Mouse (Mus musculus) cerebellum, postnatal 36 days (tissue): Measurements from ENCODE around the gene Phf2.
"Not testable (repeated sequence)": the region's sequence is repeated elsewhere in the genome, so short reads cannot be mapped to it uniquely, and the experiment has no call there.

Source experiments
- DNase-seq, 2 experiments: peaks; one replicate each; pipeline ENCODE4 v3.0.0; 2021 to 2022; ENCODE audit warnings: mixed read lengths in 2 of 2

The Phf2 gene

GRCm38 (mm10) chr13:48857246-48857932 is 13.5 kb downstream of the Phf2 start:
- no peak for DNase-seq

DNA sequence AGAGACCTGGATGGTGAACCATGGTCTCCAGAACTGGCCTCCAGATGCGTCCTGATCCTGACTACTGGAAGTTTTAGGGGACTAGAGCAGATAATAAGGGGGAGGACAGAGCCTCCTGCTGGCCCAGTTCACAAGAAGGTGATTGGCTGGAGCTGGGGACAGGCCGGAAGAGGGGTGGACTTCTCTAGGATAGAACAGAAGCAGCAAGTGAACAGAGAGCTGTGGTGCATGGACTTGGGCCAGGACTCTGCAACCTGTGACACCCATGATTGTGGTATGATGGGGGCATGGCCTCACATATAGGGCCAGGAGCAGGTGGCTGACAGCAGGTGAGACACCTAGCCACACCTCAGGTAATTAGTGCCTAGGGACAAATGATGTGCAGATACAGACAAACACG is 17.0 kb downstream of the Phf2 start:
- no peak for DNase-seq

DNA sequence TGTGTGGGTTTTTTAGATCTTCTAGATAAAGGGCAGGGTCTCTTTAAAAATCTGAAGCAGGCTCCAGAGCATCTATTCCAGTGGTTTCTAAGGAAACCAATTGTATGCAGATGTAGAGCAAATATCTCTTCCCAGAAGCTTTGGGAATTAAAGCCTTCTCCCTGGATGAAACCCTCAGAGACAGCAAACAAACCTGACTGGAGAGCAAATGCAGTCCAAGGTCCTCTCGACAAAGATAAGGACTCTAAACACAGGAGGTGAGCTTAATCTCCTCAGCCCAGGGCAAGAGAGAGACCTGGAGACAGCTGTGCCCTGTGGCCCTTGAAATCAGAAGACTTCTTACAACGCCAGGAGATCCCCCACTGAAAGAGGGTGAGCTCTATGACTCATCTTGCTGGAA is 17.4 kb downstream of the Phf2 start:
- no peak for DNase-seq

DNA sequence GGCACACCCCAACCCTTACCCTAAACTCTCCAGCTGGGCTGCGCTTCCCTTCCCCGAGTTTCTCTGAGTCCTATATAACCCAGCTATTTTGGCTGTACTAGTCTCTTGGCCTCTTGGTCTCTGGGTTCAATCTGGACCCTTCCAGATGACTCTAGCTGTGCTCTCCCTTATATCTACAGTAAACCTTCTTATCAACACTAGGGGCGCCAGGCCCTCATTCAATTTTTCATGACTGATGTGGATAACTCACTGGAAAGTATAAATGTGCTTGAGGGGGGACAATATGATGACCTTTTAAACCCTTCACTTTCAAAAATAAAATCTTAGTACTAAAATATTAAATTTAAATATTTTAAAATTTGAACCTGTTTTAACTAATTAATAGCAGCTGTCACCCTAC is 18.1 kb downstream of the Phf2 start:
- DNase-seq: no peak

DNA sequence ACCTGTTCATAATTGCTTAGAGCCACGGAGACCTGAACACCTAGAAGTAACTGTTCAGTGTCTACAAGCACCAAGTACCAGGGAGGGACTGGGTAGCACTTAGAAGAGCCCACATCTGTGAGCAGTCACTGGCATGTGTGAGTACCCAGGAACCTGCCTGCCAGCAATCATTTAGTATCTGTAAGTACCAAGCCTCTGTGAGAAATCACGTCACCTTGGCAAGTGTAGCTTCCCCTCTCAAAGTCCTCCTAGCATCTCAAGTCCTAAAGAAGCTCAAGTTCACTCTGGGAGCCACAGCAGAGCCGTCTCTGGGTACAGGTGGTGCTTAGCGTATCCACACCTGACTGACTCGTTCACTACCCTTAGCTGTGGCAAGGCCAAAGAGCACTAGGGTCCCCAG is 19.2 kb downstream of the Phf2 start:
- DNase-seq: no peak

DNA sequence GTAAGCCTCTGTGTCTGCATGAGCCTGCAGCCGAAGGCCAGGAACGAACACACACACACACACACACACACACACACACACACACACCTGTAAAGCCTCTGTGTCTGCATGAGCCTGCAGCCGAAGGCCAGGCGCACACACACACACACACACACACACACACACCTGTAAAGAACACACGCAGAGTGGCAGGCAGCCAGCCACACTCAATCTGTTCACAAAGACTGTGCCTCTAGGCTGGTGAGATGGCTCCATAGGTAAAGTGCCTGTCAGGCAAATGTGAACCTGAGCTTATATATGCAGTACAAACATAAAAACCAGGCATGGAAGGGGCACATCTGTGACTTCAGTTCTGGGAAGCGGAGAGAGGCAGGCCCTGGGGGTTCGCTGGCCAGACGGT is 20.1 kb downstream of the Phf2 start:
- peak; percentile 62 to 66 for DNase-seq

DNA sequence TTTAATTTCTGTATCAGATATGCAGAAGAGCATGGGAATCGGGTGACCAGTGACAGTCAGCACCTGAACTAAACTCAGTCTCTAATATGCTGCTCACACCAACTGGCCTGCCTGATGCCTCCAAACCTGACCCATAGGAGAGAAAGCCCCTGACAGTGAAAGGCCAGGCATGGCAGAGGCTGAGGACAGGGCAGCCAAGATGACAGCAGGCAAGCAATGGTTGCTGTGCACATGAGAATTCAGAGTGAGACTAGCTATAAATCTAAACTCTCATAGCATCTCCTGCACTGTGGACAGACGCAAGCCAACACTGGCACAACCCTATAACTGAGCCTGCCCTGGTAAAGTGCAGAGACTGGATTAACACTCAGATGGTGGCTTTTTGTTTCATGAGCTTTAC is 20.6 kb downstream of the Phf2 start:
- DNase-seq: peak; percentile 30 to 41

DNA sequence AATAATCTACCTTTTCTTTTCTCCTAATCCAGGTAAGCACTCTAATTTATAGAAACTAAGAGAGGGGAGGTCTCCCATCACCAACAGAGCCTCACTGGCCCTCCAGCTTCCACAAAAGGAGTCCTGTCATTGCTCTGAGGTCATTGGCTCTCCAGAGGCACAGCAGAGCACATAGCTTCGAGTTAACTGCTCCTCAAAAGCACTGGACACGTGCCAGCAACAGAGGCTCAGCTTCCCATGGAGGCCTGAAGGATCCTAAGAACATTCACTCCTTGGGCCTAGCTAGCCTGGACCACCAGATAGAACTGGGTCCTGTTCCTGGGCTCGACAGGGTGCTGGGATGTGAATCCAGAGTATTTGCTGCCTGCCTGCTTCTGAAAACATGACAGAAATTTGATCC is 21.8 kb downstream of the Phf2 start:
- peak; percentile 44 to 56 for DNase-seq

GRCm38 (mm10) chr13:48845308-48845707 is 25.6 kb downstream of the Phf2 start:
- no peak for DNase-seq

DNA sequence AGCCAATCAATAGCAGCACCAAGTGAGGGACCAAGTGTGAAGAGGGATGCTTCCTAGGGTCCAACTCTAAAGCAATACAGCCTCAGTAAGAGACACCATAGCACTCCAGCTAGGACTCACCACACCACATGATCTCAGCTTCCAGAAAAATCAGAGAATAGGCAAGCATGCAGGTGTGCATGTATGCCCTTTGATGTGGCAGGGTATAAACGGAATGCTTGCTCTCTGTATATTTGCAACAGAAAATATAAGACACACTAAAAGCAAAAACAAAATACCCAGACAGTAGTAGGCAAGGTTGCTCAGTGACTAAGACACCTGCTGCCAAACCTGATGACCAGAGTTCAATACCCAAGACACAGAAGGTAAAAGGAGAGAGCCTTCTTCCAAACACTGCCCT is 27.4 kb downstream of the Phf2 start:
- DNase-seq: no peak

DNA sequence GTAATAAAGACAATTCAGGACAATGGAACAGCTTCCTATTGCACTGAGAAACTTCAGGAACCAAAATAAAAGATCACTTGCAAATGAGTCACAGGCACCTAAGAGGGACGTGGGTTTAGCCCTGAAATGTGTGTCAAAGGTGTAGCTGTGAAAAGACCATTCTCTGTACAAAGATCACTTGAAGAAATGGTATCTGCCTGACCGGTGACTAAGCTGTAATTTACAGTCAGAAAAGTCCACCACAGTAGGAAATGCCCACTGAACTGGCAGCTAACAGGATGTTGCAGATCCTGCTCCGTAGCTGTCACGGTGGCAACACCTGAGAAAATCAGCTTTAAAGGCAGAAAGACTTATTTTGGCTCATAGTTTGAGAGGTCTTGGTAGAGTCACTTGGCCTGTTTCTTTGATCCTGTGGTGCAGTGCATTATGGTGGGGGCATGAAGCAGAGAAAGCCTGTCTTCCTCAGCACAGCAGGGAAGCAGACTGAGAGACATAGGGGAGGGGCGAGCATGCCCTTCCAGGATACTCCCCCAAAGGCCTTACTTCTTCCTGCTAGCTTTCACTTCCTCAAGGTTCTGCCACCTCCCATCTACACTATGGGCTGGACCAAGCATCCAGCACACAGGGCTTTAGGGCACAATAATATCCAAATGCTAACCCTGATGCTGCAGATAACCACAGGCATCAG is 28.9 kb downstream of the Phf2 start:
- no peak for DNase-seq

- no peak for DNase-seq
Observed at GRCm38 (mm10) chr13:48838284-48838683, 32.6 kb downstream of the Phf2 start.

GRCm38 (mm10) chr13:48837537-48837936 is 33.4 kb downstream of the Phf2 start:
- no peak for DNase-seq

- DNase-seq: no peak
Observed at GRCm38 (mm10) chr13:48830528-48831250, 40.2 kb downstream of the Phf2 start.

- DNase-seq: no peak
Observed at GRCm38 (mm10) chr13:48829780-48830179, 41.1 kb downstream of the Phf2 start.

DNA sequence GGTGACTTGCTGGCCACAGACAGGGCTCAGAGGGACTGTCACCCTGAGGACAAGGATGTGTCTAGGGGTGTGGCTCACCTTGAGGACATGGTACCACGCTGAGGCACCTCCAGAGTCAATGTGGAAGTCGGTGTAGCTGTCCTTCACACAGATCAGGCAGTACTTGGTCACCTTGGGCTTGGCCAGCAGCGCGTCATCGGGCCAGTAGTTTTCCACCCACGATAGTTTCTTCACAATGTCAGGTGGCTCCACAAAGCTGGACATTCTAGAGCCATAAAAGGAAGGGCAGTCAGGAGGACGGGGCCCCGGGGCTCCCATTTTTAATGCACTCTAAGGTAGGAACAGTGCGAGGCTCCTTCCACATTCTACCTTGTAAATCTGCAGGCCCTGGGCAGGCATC is 48.0 kb downstream of the Phf2 start:
- no peak for DNase-seq

DNA sequence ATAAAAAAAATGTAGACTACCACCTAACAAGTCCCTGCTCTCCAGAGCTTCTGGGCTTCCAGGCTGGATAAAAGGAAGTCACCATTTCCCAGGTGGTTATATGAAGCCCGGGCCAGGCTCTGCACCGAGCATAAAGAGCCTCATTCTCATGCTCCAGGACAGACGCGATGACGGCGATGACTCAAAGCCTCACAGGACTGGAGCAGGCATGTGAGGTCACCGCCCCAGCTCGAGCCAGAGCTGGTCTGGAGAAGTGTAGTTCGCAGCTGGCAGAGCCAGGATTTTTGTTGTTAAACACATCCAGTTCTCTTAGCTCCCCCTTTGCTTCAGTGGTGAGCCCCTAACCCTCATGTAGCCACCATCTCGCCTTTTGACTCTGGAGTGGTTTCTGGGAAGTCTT is 48.6 kb downstream of the Phf2 start:
- no peak for DNase-seq

DNA sequence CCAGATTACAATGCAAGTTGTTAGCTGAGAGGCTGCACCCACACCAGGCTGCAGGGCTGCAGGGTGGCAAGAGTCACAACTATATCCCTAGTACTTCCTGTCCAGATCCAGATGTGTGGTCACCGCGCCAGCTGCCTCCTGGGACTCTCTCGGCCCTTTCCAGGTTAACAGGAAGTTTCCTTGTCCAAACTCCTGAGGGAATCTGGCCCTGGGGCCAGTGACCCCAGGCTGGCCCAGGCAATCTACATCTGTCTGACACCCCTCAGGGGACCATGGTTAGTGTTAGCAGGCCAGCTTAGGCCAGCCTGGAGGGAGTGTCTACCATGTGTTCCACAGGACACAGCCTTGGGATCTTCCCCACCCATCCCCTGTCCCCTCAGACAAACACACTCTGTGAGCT is 51.8 kb downstream of the Phf2 start:
- no peak for DNase-seq

GRCm38 (mm10) chr13:48814406-48814805 is 56.5 kb downstream of the Phf2 start:
- peak; percentile 36 to 40 for DNase-seq

DNA sequence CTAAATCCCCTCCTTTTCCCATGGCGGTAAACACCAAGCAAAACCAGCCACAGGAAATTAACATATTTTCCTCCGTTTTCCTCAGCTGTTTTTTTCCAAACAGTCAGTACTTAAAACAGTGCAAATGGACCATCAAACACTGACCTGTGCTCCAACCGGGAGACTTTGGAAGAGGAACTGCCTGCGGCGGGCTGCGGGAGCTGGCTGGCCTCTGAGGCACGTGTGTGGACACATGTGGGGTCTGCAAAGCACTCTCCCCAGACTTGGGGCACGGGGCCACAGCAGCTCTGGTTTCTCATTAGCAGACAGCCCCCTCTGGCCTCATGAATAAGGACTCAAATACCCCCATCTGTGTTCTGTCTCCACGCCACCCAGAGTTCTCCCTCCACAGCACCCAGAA is 59.9 kb downstream of the Phf2 start:
- DNase-seq: no peak

- no peak for DNase-seq
Observed at GRCm38 (mm10) chr13:48810274-48810823, 60.6 kb downstream of the Phf2 start.

GRCm38 (mm10) chr13:48809668-48810067 is 61.3 kb downstream of the Phf2 start:
- DNase-seq: not testable (repeated sequence)

DNA sequence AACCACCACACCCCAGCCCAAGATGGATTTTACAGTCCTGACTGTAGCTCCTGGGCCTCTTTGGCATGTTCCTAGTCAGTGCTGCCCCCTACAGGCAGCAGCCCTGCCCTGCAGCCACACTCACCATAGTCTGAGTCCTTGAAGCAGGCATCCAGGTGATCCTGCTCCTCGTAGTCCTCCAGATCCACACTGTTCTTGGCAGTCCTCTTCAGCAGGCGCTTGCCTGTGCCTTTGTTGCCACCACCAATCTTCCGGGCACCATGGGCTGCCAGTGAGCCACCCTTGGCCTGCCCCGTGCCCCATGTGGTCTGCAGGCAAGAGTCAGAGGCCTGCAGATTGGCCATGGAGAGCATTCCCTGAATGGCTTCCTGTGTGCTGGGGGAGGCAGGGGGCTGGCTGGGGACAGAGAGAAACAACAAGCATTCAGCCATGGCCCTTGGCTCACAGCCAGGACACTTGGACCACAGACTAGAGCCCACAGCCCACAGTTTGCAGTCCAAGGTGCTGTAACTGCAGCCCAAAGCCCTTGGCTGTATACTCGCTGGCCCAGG is 63.4 kb downstream of the Phf2 start:
- peak; percentile 72 to 73 for DNase-seq
